26 mouse cellular contexts compared by ENCODE assay signal in the genomic region with DNA sequence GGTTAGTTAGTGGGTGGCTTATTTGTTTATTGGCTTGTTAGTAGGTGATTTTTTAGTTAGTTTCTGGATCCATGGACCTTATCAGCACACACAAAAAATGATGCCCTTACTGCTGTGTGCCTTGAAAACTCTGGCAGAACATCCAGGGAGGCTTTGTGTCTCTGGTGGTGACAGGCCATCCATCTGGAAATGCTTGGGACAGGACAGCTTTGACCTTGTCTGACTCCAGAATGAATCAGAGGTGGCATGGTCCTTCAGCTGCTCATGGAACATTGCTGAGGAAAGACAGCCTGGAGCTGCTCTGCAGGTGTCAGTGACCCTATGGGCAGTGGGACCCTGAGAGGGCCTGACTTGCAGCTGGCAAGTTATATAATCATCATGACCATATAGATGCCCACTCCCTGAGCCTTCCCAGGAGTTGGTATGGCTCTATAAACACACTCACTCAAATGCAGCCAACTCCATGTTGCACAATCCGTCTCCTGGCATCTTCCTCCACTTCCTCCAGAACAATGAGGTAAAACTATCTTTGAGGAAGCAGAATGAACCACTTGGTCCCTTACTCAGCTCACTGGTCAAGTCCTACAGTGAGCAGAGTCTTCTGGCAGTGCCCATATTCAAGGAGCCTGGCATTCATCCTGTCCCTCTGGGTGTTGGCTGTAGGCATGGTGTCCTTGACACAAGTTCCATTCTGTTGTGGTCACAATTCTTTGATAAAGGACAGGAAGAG. TPM values are rescaled to one million over a fixed set of nuclear protein-coding genes. Genes with fewer than 3 reads are reported as not detected.
DNase-seq lines count a peak whose midpoint lies in the region; ATAC-seq and TF ChIP-seq lines count a peak whose summit lies in the region.
"Had no signal": no experiment of that assay in that cellular context is flagged by ENCODE, and none has a peak within 500 bp of the region (broad histone marks: within the 10 kb centered on the region; RNA-seq: fewer than 3 reads in every experiment).

No protein-coding gene starts in this region.

- intact Hi-C loops in left cerebral cortex, adult 2 months (cut with DNase I): no loop called here

- no peak overlapping the region for H3K27ac ChIP-seq in left cerebral cortex, adult 2 months
- H3K27ac ChIP-seq in forebrain, postnatal 0 days (ENCODE audit: low read depth, low read length): no peak overlapping the region
- H3K27ac ChIP-seq: embryonic facial prominence, embryonic 10.5 days; embryonic facial prominence, embryonic 15.5 days; forebrain, embryonic 13.5 days; hindbrain, embryonic 14.5 days; kidney, embryonic 15.5 days; limb, embryonic 13.5 days; lung, embryonic 15.5 days; midbrain, embryonic 13.5 days; stomach, embryonic 15.5 days had no signal

- H3K4me2 ChIP-seq in forebrain, postnatal 0 days (ENCODE audit: low read depth): no peak overlapping the region
- H3K4me2 ChIP-seq: embryonic facial prominence, embryonic 15.5 days; forebrain, embryonic 13.5 days; heart, embryonic 12.5 days; hindbrain, embryonic 14.5 days; kidney, embryonic 15.5 days; limb, embryonic 13.5 days; liver, embryonic 11.5 days; lung, embryonic 15.5 days; midbrain, embryonic 13.5 days; stomach, embryonic 15.5 days had no signal

- DNase-seq in 3T3-L1 (ENCODE audit: low read depth, low spot score) (peak; percentile 67), 416B (ENCODE audit: low read depth) (peak; percentile 11)
- peak; percentile 54 for DNase-seq in adrenal gland, postnatal 10 days
- DNase-seq in left cerebral cortex, adult 2 months (ENCODE audit: extremely low spot score in 1 of 2, low spot score in 2 of 2): no peak
- no peak for DNase-seq in forebrain, postnatal 0 days
- DNase-seq: cerebellum, adult 11-12 months; cerebellum, adult 9-11 months; gastrocnemius, postnatal 14 days; heart, postnatal 4 days; kidney, adult 11 months; kidney, postnatal 25 days; lung, postnatal 4 days; retina, postnatal 1 day; right cerebral cortex, postnatal 25 days had no signal

- 76% methylated on average over 1 of the region's 1 CpGs for WGBS in forebrain, postnatal 0 days

- H3K4me3 ChIP-seq in left cerebral cortex, adult 2 months: no peak overlapping the region
- H3K4me3 ChIP-seq in forebrain, postnatal 0 days (ENCODE audit: low read depth, low read length): no peak overlapping the region
- H3K4me3 ChIP-seq: embryonic facial prominence, embryonic 10.5 days; embryonic facial prominence, embryonic 15.5 days; forebrain, embryonic 13.5 days; heart, embryonic 12.5 days; kidney, embryonic 15.5 days; limb, embryonic 13.5 days; lung, embryonic 15.5 days; midbrain, embryonic 13.5 days; stomach, embryonic 15.5 days had no signal

- H3K27me3 ChIP-seq in forebrain, postnatal 0 days (ENCODE audit: insufficient read depth, low read length): no peaks in the 10 kb centered on the region
- H3K27me3 ChIP-seq: embryonic facial prominence, embryonic 15.5 days; forebrain, embryonic 13.5 days; heart, embryonic 12.5 days; kidney, embryonic 15.5 days; limb, embryonic 13.5 days; lung, embryonic 15.5 days; midbrain, embryonic 13.5 days; stomach, embryonic 15.5 days had no signal

- peak; percentile 29; the same call in 1 of the 2 replicates for ATAC-seq in megakaryocyte progenitor cell, adult 5-6 weeks (replicated peaks; ENCODE audit: poor library complexity)
- ATAC-seq in forebrain, postnatal 0 days: no peak
- ATAC-seq: forebrain, embryonic 13.5 days; midbrain, embryonic 13.5 days had no signal

- H3K4me1 ChIP-seq in forebrain, postnatal 0 days (ENCODE audit: insufficient read depth): no peaks in the 10 kb centered on the region
- H3K4me1 ChIP-seq: forebrain, embryonic 13.5 days; midbrain, embryonic 13.5 days had no signal

- H3K9ac ChIP-seq in forebrain, postnatal 0 days: no peak overlapping the region
- H3K9ac ChIP-seq: embryonic facial prominence, embryonic 15.5 days; forebrain, embryonic 13.5 days; heart, embryonic 12.5 days; hindbrain, embryonic 14.5 days; kidney, embryonic 15.5 days; limb, embryonic 13.5 days; lung, embryonic 15.5 days; midbrain, embryonic 13.5 days; stomach, embryonic 15.5 days had no signal

- no peaks in the 10 kb centered on the region for H3K36me3 ChIP-seq in forebrain, postnatal 0 days (ENCODE audit: insufficient read depth)
- H3K36me3 ChIP-seq: embryonic facial prominence, embryonic 10.5 days; heart, embryonic 12.5 days; kidney, embryonic 15.5 days; lung, embryonic 15.5 days; midbrain, embryonic 13.5 days; stomach, embryonic 15.5 days had no signal

- no peak for TF ChIP-seq CTCF in left cerebral cortex, adult 2 months (IDR thresholded peaks at IDR 0.05)
- no peak for TF ChIP-seq CTCF in forebrain, postnatal 0 days (IDR thresholded peaks at IDR 0.05; ENCODE audit: low read depth)

- H3K9me3 ChIP-seq in forebrain, postnatal 0 days (ENCODE audit: low read length): no peaks in the 10 kb centered on the region
- H3K9me3 ChIP-seq: embryonic facial prominence, embryonic 10.5 days; embryonic facial prominence, embryonic 15.5 days; forebrain, embryonic 13.5 days; heart, embryonic 12.5 days; kidney, embryonic 15.5 days; limb, embryonic 13.5 days; lung, embryonic 15.5 days; midbrain, embryonic 13.5 days; stomach, embryonic 15.5 days had no signal

RNA-seq across cellular contexts. Expression of a gene that starts 26.5 kb away (rescaled TPM):
- total RNA-seq in adrenal gland, postnatal 10 days (2021): 100 to 1,000 TPM; 101 to 110 TPM
- 2.4 and 2.5 TPM in 2 replicates for total RNA-seq in megakaryocyte progenitor cell, adult 5-6 weeks (2015)
- total RNA-seq in megakaryocyte progenitor cell, adult 5-6 weeks (2017): 0.58 and 1.0 TPM in 2 replicates
- total RNA-seq in left cerebral cortex, adult 2 months (2021): 10 to 100 TPM in 1 of 2 experiments, 1 to 10 TPM in 1; 6.9 to 10.1 TPM
- 9.0 and 23.6 TPM in 2 replicates for total RNA-seq in forebrain, postnatal 0 days (2014; rRNA removed)
- polyA plus RNA-seq in forebrain, postnatal 0 days (2015; fragmentation: Nextera tagmentation; extraction: Ambion mirVana): 3.4 and 4.8 TPM in 2 replicates

Comparison
In these comparisons a context has a peak if more than half of its experiments do, and no peak if none do; other contexts are left out.
1. DNase-seq: peak in 3T3-L1 (single experiment), 416B (single experiment) and adrenal gland, postnatal 10 days (single experiment); none in left cerebral cortex, adult 2 months (0 of 2) and forebrain, postnatal 0 days (single experiment).